Mouse (Mus musculus) G1E-ER4 (cell line): ENCODE measurements around the gene Reep3. TPM values are rescaled to one million over a fixed set of nuclear protein-coding genes. Genes with fewer than 3 reads are reported as not detected.

ENCODE experiments used
- GATA1 ChIP-seq: IDR thresholded peaks from one replicate; pipeline ENCODE4 v1.8.0; 2012; ENCODE audit warnings: low read length, inconsistent platforms
- polyA plus RNA-seq: library from polyadenylated mRNA; stranded (reverse); fragments of >175 nt; gene quantifications from 2 replicates; pipeline ENCODE4 v1.2.3, GENCODE M21; 2012

Reep3 gene
- polyA plus RNA-seq, 1 experiment = 1.5 TPM

DNA sequence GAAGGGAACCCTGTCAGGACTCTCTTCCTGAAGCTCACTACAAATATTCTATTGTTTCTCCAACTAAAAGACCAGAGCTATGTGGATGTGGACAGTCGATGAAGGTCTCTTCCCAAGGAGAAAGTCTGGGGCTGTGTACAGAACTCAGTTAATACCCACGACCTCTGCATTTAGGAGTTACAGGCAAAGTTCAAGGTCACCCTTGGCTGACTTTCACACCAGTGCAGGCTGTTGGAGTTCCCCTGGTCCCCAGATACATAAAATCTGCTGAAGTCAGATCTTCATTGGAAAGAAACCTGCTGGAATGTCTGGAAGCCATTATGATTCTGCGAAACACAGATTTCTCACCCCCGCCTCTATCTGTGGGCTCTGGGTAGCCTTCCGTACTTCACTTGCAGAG lies 45.3 kb downstream of the Reep3 start:
- no peak for TF ChIP-seq GATA1

DNA sequence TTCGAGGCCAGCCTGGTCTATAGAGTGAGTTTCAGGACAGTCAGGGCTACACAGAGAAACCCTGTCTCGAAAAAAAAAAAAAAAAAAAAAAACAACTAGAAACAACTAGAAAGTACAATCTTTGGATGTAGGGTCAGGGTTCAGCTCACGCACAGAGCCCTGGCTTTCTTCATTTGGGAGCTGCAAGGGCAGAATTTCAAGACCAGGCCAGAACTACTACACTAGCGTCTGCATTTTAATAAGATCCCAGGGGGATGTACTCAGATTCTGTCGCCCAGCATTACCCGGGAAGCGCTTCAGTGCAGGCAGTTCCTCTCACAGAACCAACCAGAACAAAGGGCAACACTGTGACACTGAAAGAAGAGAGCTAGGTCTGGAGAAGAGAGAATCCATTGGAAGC lies 46.0 kb downstream of the Reep3 start:
- no peak for TF ChIP-seq GATA1

DNA sequence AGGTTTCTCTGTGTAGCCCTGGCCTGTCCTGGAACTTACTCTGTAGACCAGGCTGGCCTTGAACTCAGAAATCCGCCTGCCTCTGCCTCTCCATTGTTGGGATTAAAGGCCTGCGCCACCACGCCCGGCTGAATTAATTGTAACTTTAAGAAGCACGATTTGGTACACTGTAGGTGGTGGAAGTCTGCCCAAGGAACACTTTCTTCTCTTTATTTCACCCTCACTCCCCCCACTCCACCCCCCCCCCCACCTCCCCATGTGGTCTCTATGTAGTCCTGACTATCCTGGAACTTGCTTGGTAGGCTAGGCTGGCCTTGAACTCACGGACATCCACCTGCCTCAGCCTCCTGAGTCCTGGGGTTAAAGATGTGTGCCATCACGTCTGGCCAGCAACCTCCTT lies 47.1 kb downstream of the Reep3 start:
- TF ChIP-seq GATA1 = no peak

DNA sequence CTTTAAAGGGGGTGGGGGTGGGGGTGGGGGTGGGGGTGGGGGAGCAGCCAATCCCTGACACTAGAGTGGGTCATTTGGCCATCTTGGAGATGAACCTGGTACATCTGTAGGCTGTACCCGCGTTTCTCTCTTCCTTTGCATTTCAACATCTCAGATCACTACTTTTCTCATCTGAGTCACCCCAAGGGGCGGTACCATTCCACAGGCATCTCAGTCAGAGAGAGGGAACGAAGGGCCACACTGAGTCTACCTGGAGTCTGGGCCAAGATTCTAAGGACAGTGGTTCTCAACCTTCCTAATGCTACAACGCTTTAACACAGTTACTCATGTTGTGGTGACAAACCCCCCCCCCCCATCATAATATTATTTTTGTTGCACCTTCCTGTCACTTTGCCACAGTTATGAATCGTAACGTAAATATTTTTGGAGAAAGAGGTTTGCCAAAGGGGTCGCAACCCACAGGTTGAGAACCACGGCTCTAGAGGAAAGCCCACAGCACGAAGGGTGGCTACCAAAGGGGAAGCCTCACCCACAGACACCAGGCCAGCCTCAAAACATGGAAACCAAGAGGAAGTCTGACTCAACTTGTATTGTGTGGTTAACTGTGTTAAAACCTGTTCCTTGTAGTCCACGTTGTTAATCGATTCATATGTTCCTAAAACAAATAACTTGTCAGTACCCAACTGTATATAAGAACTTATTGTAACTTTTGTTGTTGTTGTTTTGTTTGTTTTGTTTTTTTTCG lies 47.7 kb downstream of the Reep3 start:
- no peak for TF ChIP-seq GATA1

DNA sequence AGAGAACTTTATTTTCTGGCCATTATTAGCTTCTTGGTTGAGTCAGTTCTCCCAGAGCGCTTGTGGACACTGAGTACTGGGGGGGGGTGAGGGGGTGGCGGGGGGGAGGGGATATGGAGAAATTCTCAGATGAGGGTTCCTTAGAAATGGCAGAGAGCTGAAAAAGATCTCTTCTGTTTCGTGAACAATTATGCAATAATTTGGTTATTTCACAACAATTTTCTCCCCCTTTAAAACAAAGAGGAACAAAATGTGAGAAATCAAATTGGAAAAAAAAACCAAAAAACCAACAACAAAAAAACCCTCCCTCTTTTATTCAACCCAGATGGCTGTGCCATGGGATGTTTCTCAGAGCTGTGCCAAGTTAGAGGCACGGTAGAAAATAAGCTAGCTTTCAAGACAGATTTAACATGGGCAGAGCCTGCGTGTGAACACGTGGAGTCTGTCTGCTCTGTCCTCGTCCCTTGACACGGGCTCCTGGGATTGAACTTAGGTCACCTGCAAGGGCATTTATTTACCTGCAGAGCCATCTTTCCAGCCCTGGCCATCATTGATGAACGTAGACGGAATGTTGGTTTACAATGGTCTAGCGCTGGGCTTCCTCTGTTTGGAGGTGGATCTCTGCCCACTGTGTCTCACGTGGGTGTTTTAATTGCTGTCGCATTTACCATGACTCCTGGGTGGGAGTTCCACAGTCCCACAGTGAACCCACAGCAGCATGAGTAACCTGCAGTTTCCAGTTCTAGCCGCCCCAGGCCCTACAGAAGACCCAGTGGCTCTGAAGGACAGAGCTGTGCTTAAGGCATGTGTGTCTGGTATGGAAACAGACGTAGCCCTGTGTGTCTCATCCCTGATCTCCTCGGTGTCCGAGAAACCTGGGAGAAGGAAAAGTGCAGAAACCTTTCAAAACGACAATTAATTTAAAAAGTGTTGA lies 48.8 kb downstream of the Reep3 start:
- no peak for TF ChIP-seq GATA1

DNA sequence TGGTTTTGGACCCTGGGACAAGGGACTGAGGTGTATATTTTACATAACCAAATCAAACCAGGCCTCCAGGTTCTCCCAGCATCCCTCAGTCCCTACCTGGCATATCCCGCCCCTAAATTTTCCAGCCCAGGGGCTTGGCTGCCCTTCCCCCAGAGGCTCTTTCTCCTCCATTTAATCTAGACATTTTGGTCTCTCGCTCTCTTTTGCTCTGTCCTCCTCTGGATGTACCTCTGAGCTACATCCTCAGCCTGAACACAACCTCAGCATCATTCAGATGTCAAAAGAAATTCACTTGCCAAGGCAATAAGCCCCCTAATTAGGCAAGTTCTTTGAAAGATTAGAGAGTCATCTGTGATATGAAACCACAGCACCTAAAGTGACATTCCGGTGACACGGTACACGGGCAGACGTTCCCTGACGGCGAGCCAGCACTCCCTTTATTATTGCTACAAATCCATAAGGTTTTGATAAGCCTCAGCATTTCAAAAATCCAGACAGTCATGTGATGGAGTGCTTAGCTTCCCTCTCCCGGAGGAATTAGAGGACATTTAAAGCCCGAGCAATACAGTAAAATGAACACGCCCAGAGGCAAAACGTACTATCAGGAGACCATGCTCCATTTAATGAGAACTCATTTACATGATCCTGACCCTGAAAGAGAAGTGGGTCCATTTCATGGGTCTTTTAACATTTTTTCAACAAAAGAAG lies 51.4 kb downstream of the Reep3 start:
- TF ChIP-seq GATA1 = no peak

DNA sequence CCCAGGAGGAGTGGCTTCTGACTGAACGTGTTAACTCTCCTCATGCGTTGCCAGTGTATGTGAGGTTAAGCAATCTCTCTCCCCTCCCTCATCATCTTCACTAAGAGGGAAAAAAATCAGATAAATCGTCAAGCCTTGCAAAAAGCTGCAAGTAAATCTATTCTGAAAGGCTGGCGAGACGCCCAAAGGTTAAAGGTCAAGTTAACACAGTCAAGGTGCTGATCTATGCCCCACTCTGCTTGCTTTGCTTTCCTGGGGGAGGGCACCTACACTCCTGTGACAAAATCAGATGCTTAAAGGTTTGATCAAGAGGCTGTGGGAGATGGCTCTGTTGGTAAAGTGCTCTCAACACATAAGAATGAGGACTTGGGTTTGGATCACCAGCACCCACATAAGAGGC lies 52.4 kb downstream of the Reep3 start:
- no peak for TF ChIP-seq GATA1

DNA sequence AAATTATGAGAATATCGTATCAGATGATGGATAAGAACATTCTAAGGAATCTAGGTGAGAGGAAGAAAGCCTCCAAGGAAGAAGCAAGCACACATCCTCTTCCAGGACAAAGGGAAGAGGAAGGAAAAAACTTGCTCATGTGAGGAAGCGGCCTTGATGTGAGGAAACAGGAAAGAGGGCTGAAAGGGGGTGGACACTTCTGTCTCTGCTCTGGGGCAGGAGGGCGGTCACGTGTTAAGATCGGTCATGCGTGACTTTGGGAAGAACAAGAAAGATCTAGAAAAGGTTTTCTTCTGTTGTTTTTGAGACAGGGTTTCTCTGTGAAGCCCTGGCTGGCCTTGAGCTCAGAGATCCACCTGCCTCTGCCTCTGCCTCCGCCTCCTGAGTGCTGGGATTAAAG lies 53.5 kb downstream of the Reep3 start:
- TF ChIP-seq GATA1 = no peak

DNA sequence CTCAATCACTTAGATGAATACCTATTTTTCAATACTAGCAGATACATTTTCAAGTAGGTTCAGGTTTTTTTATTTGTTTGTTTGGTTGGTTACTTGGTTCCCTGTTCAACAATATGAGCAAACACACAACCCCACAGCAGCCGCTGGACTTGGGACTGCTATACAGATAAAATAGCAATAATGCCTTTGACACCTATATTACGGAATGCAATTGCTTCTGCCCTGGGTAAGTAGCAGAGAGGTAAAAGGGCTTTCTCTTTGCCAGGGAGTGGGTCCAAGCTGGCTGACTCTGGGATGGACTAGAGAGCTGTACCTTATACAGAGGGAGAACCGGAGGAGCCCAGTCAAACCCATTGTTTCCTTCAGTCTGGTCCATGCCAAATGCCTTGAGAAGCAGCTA lies 56.3 kb downstream of the Reep3 start:
- TF ChIP-seq GATA1 = no peak

DNA sequence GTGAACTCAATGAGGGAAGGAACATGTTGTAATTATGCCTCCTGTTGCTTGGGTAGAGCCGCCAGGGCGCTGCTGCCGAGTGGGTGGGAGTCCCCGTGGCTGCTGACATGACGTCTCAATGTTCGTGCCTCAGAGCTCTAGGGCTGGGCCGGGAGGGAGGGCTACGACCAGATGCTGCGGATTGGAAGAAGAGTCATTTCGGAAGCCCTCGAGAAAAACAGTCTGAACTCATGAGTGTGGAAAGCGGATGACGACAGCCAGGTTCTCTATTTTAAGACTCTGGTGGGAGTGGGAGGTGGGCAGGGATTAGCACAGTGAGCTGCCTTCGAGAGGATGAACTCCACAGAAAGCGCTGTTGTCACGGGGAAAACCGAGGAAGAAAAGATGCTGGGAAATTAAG lies 57.7 kb downstream of the Reep3 start:
- TF ChIP-seq GATA1 = no peak

DNA sequence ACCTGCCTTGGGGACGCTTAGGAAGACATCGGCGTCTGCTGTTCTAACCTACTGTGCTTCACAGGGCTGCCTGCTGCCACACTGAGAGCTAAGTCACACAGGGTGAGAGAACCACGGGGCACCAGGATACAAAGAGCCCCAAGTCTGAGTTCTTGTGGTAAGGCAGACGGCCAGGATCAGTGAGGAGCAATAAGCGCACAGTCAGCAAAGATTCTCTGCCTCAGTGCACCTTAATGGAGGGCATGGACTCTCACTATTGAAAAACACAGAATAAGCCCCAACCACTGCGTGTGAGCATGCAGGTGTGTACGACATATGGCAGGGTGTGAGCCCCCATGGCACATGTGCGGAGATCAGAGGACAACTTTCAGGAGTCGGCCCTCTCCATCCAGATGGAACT lies 60.2 kb downstream of the Reep3 start:
- no peak for TF ChIP-seq GATA1

DNA sequence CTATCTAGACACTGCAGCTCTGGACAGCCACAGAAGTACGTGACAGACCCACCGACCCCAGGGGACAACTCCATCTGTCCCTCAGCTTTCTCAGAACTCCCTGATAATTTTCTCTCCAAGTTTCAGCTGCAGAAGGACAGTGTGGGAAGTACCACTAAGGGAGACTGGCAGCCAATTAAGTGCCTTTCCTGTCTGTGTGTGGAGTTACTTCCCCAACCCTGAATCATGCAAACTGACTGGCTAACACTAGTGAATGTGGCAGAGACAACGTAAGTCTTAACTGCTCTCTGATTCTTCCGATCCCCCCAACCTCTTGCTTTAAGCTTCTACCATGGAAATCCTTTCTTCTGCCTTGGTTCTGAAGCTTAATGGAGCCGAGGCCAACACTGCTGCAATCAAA lies 60.6 kb downstream of the Reep3 start:
- no peak for TF ChIP-seq GATA1

DNA sequence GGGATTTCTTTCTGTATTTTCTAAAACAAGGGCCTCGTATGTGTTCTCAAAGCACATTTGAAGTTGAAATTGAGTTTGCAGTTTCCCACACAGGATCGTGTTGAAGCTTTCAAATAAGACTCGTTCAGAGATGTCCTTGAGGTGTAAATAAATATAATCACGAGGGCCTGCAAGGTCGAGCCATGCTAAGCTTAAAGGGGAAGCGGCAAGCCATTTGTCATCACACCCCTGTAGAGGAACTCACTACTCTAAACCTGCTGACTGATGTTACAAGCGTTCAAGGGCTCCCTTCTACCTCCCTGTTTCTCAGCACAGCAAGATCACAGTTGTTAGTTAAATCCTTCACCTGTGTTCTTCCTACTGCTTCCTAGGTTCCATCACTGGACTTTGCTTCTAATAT lies 65.6 kb downstream of the Reep3 start:
- TF ChIP-seq GATA1 = no peak

DNA sequence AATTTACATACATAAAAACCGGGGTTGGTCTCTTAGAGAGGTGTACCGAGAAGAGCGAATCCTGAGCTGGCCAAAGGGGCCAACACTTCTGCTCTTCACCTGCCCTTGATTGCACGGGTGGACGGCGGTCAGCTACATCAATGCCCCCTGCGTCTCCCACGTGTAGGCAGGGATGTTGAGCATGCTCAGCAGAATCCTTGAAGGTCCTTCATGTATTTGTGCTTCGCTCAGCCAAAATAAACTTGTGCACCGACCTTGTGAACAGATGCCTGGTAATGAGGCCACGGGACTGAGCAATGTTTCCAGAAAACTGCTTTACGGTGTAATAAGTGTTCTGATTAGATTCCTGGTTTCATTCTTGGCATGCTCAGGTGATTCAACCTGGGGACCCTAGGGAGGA lies 67.4 kb downstream of the Reep3 start:
- no peak for TF ChIP-seq GATA1

DNA sequence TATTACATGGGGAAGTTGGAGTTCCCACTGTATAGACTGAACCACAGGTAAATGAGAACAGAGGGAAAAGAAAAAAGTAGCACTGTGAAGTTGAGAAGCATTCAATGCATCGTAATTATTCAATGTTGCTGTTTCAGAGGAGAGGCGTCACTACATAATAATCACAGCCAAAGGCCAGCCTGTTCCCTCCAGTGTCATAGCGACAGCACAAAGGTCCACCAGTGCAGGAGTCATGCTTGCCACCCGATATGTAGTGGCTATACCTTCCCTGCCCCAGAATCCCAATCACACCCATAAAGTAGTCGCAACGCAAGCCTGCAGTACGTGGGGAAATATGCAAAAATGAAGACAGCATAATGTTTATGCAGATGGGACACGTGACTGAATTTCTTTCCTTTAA lies 70.4 kb downstream of the Reep3 start:
- no peak for TF ChIP-seq GATA1

DNA sequence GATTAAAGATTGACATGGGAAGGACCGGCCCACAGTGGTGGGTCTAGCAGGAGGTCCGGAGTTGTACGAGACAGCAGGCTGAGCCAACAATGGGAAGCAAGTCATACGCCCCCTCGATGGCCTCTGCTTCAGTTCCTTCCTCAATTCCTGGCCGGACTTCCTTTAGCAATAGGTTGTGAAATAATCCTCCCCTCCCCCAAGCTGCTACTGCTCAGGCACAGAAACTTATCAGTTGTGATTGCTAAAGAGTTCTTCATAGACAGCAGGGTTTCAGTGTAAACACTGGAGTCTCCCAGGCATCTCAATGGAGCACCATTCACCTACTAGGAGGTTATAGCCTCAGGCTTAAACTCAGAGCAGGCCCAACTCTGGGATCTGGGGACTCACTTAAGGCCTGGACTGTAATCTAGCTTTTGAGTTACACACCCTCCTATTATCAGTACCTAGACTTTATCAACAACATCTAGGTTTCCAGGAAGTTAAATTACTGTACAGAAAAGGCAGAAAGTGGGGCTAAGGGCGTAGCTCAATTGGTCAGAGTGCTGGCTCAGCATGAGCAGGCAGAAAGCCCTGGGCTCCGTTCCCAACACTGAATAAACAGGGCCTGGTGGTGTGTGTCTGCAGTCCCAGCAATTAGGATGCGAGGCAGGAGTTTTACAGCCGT lies 71.0 kb downstream of the Reep3 start:
- no peak for TF ChIP-seq GATA1

DNA sequence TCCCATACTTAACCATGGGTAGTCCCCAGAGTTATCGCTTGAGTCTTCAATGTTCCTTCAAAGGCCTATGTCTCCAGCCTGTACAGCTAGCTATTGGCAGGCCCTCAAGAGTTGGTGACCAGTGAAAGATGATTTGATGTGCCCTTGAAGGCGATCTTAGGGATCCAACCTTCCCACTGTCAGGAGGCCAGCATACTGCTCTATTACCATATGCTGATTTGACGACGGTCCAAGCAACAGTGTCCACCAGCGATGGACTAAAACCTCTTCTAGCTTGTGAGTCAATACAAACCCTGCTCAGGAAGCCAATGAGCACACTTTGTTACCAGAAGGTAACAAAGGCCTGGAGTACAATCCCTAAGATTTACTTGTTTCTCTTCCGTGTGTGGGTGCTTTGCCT lies 72.4 kb downstream of the Reep3 start:
- no peak for TF ChIP-seq GATA1
